Mouse (Mus musculus) limb, embryonic 14.5 days (tissue): ENCODE results near the gene Creg1. TPM values are rescaled to one million over a fixed set of nuclear protein-coding genes. Genes with fewer than 3 reads are reported as not detected.

Experiments used
- ATAC-seq: fragments of 200-750 bp; cut with Nextera tagmentation; 2 replicates; pipeline ENCODE4 v1.8.0; 2017; ENCODE audit warnings: low read depth, moderate number of reproducible peaks, moderate TSS enrichment; ENCODE audit not compliant: low FRiP score
- DNase-seq: peaks from one replicate; pipeline ENCODE4 v3.0.0-alpha.2; 2015; ENCODE audit warnings: low spot score
- H3K27ac ChIP-seq: fragments of 300-500 bp; sonication (generic); replicated peaks from 2 replicates; pipeline ENCODE4 v1.5.1; 2014; ENCODE audit warnings: low read depth, mild to moderate bottlenecking, low read length, moderate library complexity, mixed read lengths
- H3K27me3 ChIP-seq: fragments of 300-500 bp; sonication (generic); 2 replicates; pipeline ENCODE4 v1.6.1; 2014; ENCODE audit warnings: low read length, mixed read lengths; ENCODE audit not compliant: control insufficient read depth, insufficient read depth
- H3K36me3 ChIP-seq: fragments of 300-500 bp; sonication (generic); 2 replicates; pipeline ENCODE4 v1.6.1; 2014; ENCODE audit warnings: mild to moderate bottlenecking, low read length, moderate library complexity, mixed read lengths; ENCODE audit not compliant: control insufficient read depth, insufficient read depth
- H3K4me1 ChIP-seq: fragments of 300-500 bp; sonication (generic); 2 replicates; pipeline ENCODE4 v1.6.1; 2014; ENCODE audit warnings: antibody characterized with exemption, low read length, mixed read lengths; ENCODE audit not compliant: control insufficient read depth, insufficient read depth
- H3K4me2 ChIP-seq: fragments of 300-500 bp; sonication (generic); replicated peaks from 2 replicates; pipeline ENCODE4 v1.6.1; 2014; ENCODE audit warnings: low read depth, mild to moderate bottlenecking, low read length, moderate library complexity; ENCODE audit not compliant: severe bottlenecking
- H3K4me3 ChIP-seq: fragments of 300-500 bp; sonication (generic); replicated peaks from 2 replicates; pipeline ENCODE4 v1.5.1; 2014; ENCODE audit warnings: low read length
- H3K9ac ChIP-seq: fragments of 300-500 bp; sonication (generic); 2 replicates; pipeline ENCODE4 v1.6.1; 2014; ENCODE audit warnings: mild to moderate bottlenecking, low read depth, low read length, moderate library complexity; ENCODE audit not compliant: severe bottlenecking
- H3K9me3 ChIP-seq: fragments of 300-500 bp; sonication (generic); 2 replicates; pipeline ENCODE4 v1.6.1; 2016; ENCODE audit warnings: low read length; ENCODE audit not compliant: control insufficient read depth
- POLR2A ChIP-seq: fragments of 200-500 bp; IDR thresholded peaks from 2 replicates; pipeline ENCODE4 v1.8.0; 2012; ENCODE audit warnings: inconsistent platforms, mild to moderate bottlenecking, moderate library complexity, borderline replicate concordance; ENCODE audit not compliant: insufficient read depth, insufficient read length; ENCODE audit errors: extremely low read depth
- WGBS: fragments of 180-500 bp; shearing (Covaris S2); extraction: QIAGEN DNeasy Blood & Tissue Kit; methylation state at CpG from one replicate; pipeline ENCODE4 v1.1.7; 2014; 5-methylcytosine and 5-hydroxymethylcytosine counted together
- polyA plus RNA-seq, 2 experiments: library from polyadenylated mRNA; depleted of rRNA in 1 of 2; stranded (reverse) in 1 of 2; unstranded in 1 of 2; fragments of >200 nt; fragmentation: Nextera tagmentation in 1 of 2; extraction: Ambion mirVana in 1 of 2; gene quantifications; 2 replicates each; pipeline versions ENCODE4 v1.2.1 to v1.2.3; 2012 to 2014

Creg1 gene
- polyA plus RNA-seq, 2 experiments = 22.9 to 68.4 TPM

GRCm38 (mm10) chr1:165764571-165764970 lies 1.0 kb downstream of the Creg1 start:
- DNase-seq (no peak), ATAC-seq (no peak)
- TF ChIP-seq POLR2A = no peak
- 43% methylated on average over 9 of the region's 9 CpGs for WGBS
- Histone ChIP-seq H3K36me3 (no peaks in the 10 kb centered on the region), H3K4me2 (peak overlapping the region; percentile 74), H3K9me3 (no peaks in the 10 kb centered on the region), H3K4me3 (peak overlapping the region; percentile 84), H3K4me1 (peaks cover 7% of the 10 kb centered on the region; the same call in 1 of the 2 replicates), H3K27me3 (no peaks in the 10 kb centered on the region), H3K9ac (0 out of 2 replicates have a peak overlapping the region, but pooled peaks have one; percentile 68), H3K27ac (no peak overlapping the region)

- H3K9ac ChIP-seq = no peak overlapping the region
These were observed 1.5 kb downstream of the Creg1 start for GRCm38 (mm10) chr1:165765041-165765440.

GRCm38 (mm10) chr1:165765651-165766294 lies 2.2 kb downstream of the Creg1 start:
- Histone ChIP-seq H3K4me1 (peaks cover 7% of the 10 kb centered on the region; the same call in 1 of the 2 replicates), H3K27ac (no peak overlapping the region), H3K9me3 (no peaks in the 10 kb centered on the region), H3K4me3 (no peak overlapping the region), H3K4me2 (no peak overlapping the region), H3K9ac (no peak overlapping the region), H3K27me3 (no peaks in the 10 kb centered on the region), H3K36me3 (0 out of 2 replicates have a peak, but pooled peaks cover 3% of the 10 kb centered on the region)
- DNase-seq (no peak), ATAC-seq (no peak)
- 78% methylated on average over 17 of the region's 17 CpGs for WGBS
- no peak for TF ChIP-seq POLR2A

More at GRCm38 (mm10) chr1:165765041-165765440, 1.5 kb downstream of the Creg1 start:
- Histone ChIP-seq H3K36me3 (0 out of 2 replicates have a peak, but pooled peaks cover 1% of the 10 kb centered on the region), H3K4me1 (peaks cover 7% of the 10 kb centered on the region; the same call in 1 of the 2 replicates), H3K9me3 (no peaks in the 10 kb centered on the region), H3K27ac (no peak overlapping the region), H3K4me2 (no peak overlapping the region), H3K4me3 (no peak overlapping the region), H3K27me3 (no peaks in the 10 kb centered on the region)
- no peak for TF ChIP-seq POLR2A
- DNase-seq (no peak), ATAC-seq (no peak)
- WGBS = 82% methylated on average over 11 of the region's 11 CpGs

GRCm38 (mm10) chr1:165766295-165766890 lies 2.8 kb downstream of the Creg1 start:
- 92% methylated on average over 7 of the region's 7 CpGs for WGBS

GRCm38 (mm10) chr1:165768894-165769512 lies 5.5 kb downstream of the Creg1 start:
- DNase-seq = no peak
- Histone ChIP-seq H3K9me3 (no peaks in the 10 kb centered on the region), H3K9ac (no peak overlapping the region), H3K4me1 (0 out of 2 replicates have a peak, but pooled peaks cover 3% of the 10 kb centered on the region), H3K27ac (no peak overlapping the region), H3K4me3 (no peak overlapping the region), H3K4me2 (no peak overlapping the region), H3K27me3 (no peaks in the 10 kb centered on the region), H3K36me3 (peaks cover 4% of the 10 kb centered on the region; the same call in 1 of the 2 replicates)
- no peak for ATAC-seq
- 71% methylated on average over 9 of the region's 9 CpGs for WGBS
- no peak for TF ChIP-seq POLR2A

More at GRCm38 (mm10) chr1:165766295-165766890, 2.8 kb downstream of the Creg1 start:
- H3K4me2 ChIP-seq = no peak overlapping the region
- no peak for TF ChIP-seq POLR2A
- H3K4me3 ChIP-seq = no peak overlapping the region
- DNase-seq (no peak), ATAC-seq (no peak)
- H3K36me3 ChIP-seq = 0 out of 2 replicates have a peak, but pooled peaks cover 3% of the 10 kb centered on the region
- no peaks in the 10 kb centered on the region for H3K27me3 ChIP-seq
- no peak overlapping the region for H3K9ac ChIP-seq
- no peaks in the 10 kb centered on the region for H3K9me3 ChIP-seq
- peaks cover 7% of the 10 kb centered on the region; the same call in 1 of the 2 replicates for H3K4me1 ChIP-seq
- no peak overlapping the region for H3K27ac ChIP-seq
